Mouse (Mus musculus): ENCODE data around the gene Cdc45. TPM values are rescaled to one million over a fixed set of nuclear protein-coding genes. Genes with fewer than 3 reads are reported as not detected.
A peak's percentile ranks its signal among the peaks of the same experiment; 100 is the strongest.

Gene Cdc45
- polyA plus RNA-seq, 1 experiment from 2014 or later, result 8.9 TPM

- no peak overlapping the region for H3K9ac ChIP-seq (ENCODE audit: low read depth, low read length)
- no peaks in the 10 kb centered on the region for H3K4me1 ChIP-seq (replicated peaks; ENCODE audit: control insufficient read depth, insufficient read depth, low read length)
- H3K9me3 ChIP-seq (ENCODE audit: control insufficient read depth), result no peaks in the 10 kb centered on the region
- TF ChIP-seq CTCF (IDR thresholded peaks at IDR 0.05; ENCODE audit: low read depth), result no peak
- 86% methylated on average over 1 of the region's 1 CpGs for WGBS
- H3K36me3 ChIP-seq (ENCODE audit: control insufficient read depth, insufficient read depth), result peaks cover 97% of the 10 kb centered on the region
- no peak overlapping the region for H3K4me2 ChIP-seq (replicated peaks; ENCODE audit: low read depth)
- H3K4me3 ChIP-seq (ENCODE audit: low read depth, low read length), result no peak overlapping the region
- H3K27me3 ChIP-seq (replicated peaks; ENCODE audit: control insufficient read depth, insufficient read depth, low read length), result no peaks in the 10 kb centered on the region
- no peak overlapping the region for H3K27ac ChIP-seq (ENCODE audit: low read depth, low read length)
- ATAC-seq, result no peak
Measured at GRCm38 (mm10) chr16:18822356-18822755, 10.6 kb upstream of the Cdc45 start.

DNA sequence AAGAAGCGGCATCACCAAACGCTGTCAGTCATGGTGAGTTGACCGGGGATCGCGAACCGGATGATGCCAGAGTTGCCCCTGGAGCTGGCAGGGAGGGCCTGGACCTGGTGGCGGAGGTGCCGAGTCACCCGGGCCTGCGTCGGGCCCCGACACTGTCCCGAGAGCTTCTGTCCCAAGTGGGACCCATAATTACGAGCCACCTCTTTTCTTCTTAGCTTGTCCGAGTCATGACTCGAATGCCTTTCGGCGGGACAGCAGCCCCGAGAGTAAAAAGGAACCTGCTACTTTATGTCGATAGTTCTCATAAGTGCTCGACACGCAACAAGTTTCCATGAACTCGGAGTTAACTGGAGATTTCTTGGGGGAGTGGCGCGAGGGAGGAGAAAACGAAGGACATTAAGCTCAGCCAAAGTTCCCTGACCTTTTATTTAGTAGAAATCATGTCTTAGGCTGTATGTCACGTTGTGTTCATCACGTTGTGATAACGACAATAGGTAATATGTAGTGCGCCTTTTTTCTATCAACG is 661 bp upstream of the Cdc45 start:
- Histone ChIP-seq H3K36me3 (ENCODE audit: control insufficient read depth, insufficient read depth) (peaks cover 23% of the 10 kb centered on the region), H3K9me3 (ENCODE audit: control insufficient read depth) (no peaks in the 10 kb centered on the region), H3K4me3 (ENCODE audit: low read depth, low read length) (peak overlapping the region; percentile 89), H3K4me2 (replicated peaks; ENCODE audit: low read depth) (peak overlapping the region; percentile 89), H3K9ac (ENCODE audit: low read depth, low read length) (peak overlapping the region; percentile 90), H3K27me3 (replicated peaks; ENCODE audit: control insufficient read depth, insufficient read depth, low read length) (no peaks in the 10 kb centered on the region), H3K27ac (ENCODE audit: low read depth, low read length) (peak overlapping the region; percentile 73), H3K4me1 (replicated peaks; ENCODE audit: control insufficient read depth, insufficient read depth, low read length) (peaks cover 11% of the 10 kb centered on the region; the same call in 1 of the 2 replicates)
- ATAC-seq, result peak; percentile 38
- no peak for TF ChIP-seq CTCF (IDR thresholded peaks at IDR 0.05; ENCODE audit: low read depth)
- under 1% methylated on average over 31 of the region's 31 CpGs for WGBS

DNA sequence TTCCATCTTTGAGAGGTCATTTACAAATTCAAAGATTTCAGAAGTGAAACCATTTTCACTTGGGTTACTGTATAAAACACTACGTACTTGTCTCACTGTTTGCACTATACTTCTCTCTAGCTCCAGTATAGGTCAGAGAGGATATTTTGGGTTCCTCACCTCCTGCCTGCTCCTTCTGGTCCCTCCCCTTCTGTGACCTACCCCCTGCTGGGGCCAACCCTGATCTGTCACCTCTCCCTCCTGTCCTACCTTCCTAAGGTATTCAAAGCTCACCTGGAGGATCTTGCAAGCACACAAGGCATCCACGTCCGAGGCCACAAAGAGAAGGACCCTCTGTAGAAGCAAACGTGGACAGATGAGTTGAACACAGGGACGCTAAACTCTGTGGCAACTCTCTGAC is 755 bp downstream of the Cdc45 start:
- Histone ChIP-seq H3K9ac (ENCODE audit: low read depth, low read length) (peak overlapping the region; percentile 90; the same call in 1 of the 2 replicates), H3K36me3 (ENCODE audit: control insufficient read depth, insufficient read depth) (peaks cover 19% of the 10 kb centered on the region), H3K27ac (ENCODE audit: low read depth, low read length) (no peak overlapping the region), H3K4me1 (replicated peaks; ENCODE audit: control insufficient read depth, insufficient read depth, low read length) (peaks cover 11% of the 10 kb centered on the region; the same call in 1 of the 2 replicates), H3K4me3 (ENCODE audit: low read depth, low read length) (peak overlapping the region; percentile 89), H3K9me3 (ENCODE audit: control insufficient read depth) (no peaks in the 10 kb centered on the region), H3K27me3 (replicated peaks; ENCODE audit: control insufficient read depth, insufficient read depth, low read length) (no peaks in the 10 kb centered on the region), H3K4me2 (replicated peaks; ENCODE audit: low read depth) (peak overlapping the region; percentile 89)
- 3% methylated on average over 5 of the region's 5 CpGs for WGBS
- peak; percentile 12 for ATAC-seq
- no peak for TF ChIP-seq CTCF (IDR thresholded peaks at IDR 0.05; ENCODE audit: low read depth)

DNA sequence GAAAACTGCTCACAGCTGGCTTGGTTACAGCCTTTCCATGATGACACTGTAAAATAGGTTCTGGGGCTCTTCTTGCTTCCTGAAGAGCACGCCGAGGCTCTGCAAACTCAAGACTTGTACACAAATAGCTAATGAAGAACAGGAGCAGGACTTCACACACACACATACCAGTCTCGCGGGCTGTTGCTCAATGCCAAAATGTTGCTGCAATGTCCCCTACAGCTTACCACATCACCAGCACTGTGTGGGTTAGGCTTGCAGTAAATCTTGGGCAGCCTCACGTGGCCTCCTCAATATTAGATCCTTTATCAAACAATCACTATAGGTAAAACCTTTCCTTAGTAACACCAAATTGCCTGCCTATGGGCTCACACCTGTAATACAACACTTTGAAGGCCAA is 2.8 kb downstream of the Cdc45 start:
- WGBS, result 84% methylated on average over 5 of the region's 5 CpGs
- Histone ChIP-seq H3K9ac (ENCODE audit: low read depth, low read length) (no peak overlapping the region), H3K4me3 (ENCODE audit: low read depth, low read length) (no peak overlapping the region), H3K36me3 (ENCODE audit: control insufficient read depth, insufficient read depth) (peaks cover 22% of the 10 kb centered on the region), H3K9me3 (ENCODE audit: control insufficient read depth) (no peaks in the 10 kb centered on the region), H3K27me3 (replicated peaks; ENCODE audit: control insufficient read depth, insufficient read depth, low read length) (no peaks in the 10 kb centered on the region), H3K4me1 (replicated peaks; ENCODE audit: control insufficient read depth, insufficient read depth, low read length) (peaks cover 11% of the 10 kb centered on the region; the same call in 1 of the 2 replicates), H3K27ac (ENCODE audit: low read depth, low read length) (no peak overlapping the region), H3K4me2 (replicated peaks; ENCODE audit: low read depth) (no peak overlapping the region)
- ATAC-seq, result no peak
- no peak for TF ChIP-seq CTCF (IDR thresholded peaks at IDR 0.05; ENCODE audit: low read depth)

GRCm38 (mm10) chr16:18805746-18806145 is 6.0 kb downstream of the Cdc45 start:
- no peak overlapping the region for H3K27ac ChIP-seq (ENCODE audit: low read depth, low read length)

DNA sequence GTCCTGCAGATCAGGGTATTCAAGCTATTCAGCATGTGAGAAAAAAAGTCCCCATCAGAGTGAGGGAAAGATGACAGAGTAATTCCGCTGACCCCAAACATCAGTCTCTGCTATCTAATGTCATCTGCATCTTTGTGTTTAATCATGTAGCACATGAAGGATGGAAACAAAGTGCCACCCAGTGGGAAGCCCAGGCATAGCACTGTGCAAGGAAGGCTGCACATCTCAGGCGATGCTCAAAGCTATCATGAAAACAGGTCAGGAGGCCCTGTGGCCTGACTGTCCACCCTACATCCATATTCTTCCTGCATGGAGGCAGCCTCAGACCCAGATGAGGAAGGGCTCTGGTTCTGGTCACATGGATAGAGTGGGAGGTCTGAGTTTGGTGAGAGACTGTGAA is 12.9 kb downstream of the Cdc45 start:
- Histone ChIP-seq H3K4me2 (replicated peaks; ENCODE audit: low read depth) (no peak overlapping the region), H3K27me3 (replicated peaks; ENCODE audit: control insufficient read depth, insufficient read depth, low read length) (no peaks in the 10 kb centered on the region), H3K4me3 (ENCODE audit: low read depth, low read length) (no peak overlapping the region), H3K4me1 (replicated peaks; ENCODE audit: control insufficient read depth, insufficient read depth, low read length) (no peaks in the 10 kb centered on the region), H3K27ac (ENCODE audit: low read depth, low read length) (no peak overlapping the region), H3K9ac (ENCODE audit: low read depth, low read length) (no peak overlapping the region), H3K9me3 (ENCODE audit: control insufficient read depth) (no peaks in the 10 kb centered on the region), H3K36me3 (ENCODE audit: control insufficient read depth, insufficient read depth) (peaks cover 24% of the 10 kb centered on the region)
- no peak for ATAC-seq
- TF ChIP-seq CTCF (IDR thresholded peaks at IDR 0.05; ENCODE audit: low read depth), result peak; percentile 84
- 73% methylated on average over 2 of the region's 2 CpGs for WGBS

More at GRCm38 (mm10) chr16:18805746-18806145, 6.0 kb downstream of the Cdc45 start:
- no peak for ATAC-seq
- H3K9ac ChIP-seq (ENCODE audit: low read depth, low read length), result no peak overlapping the region
- no peak for TF ChIP-seq CTCF (IDR thresholded peaks at IDR 0.05; ENCODE audit: low read depth)
- no peaks in the 10 kb centered on the region for H3K9me3 ChIP-seq (ENCODE audit: control insufficient read depth)
- H3K27me3 ChIP-seq (replicated peaks; ENCODE audit: control insufficient read depth, insufficient read depth, low read length), result no peaks in the 10 kb centered on the region
- H3K4me3 ChIP-seq (ENCODE audit: low read depth, low read length), result no peak overlapping the region
- 0 out of 2 replicates have a peak, but pooled peaks cover 2% of the 10 kb centered on the region for H3K4me1 ChIP-seq (replicated peaks; ENCODE audit: control insufficient read depth, insufficient read depth, low read length)
- no peak overlapping the region for H3K4me2 ChIP-seq (replicated peaks; ENCODE audit: low read depth)
- H3K36me3 ChIP-seq (ENCODE audit: control insufficient read depth, insufficient read depth), result peaks cover 30% of the 10 kb centered on the region
- WGBS, result 96% methylated on average over 2 of the region's 2 CpGs
